Mouse (Mus musculus) T-helper 1 cell (primary cell): Measurements from ENCODE around the gene Calm4.
"Not testable (repeated sequence)": the region's sequence is repeated elsewhere in the genome, so short reads cannot be mapped to it uniquely, and the experiment has no call there.

ENCODE experiments used
- in situ Hi-C: fragments of 300-600 bp; cut with MboI, MseI; formaldehyde crosslinking; loops from one replicate; pipeline ENCODE4 v1.15.1; 2025; ENCODE audit warnings: high pct_unique_total_duplicates

Gene Calm4

DNA sequence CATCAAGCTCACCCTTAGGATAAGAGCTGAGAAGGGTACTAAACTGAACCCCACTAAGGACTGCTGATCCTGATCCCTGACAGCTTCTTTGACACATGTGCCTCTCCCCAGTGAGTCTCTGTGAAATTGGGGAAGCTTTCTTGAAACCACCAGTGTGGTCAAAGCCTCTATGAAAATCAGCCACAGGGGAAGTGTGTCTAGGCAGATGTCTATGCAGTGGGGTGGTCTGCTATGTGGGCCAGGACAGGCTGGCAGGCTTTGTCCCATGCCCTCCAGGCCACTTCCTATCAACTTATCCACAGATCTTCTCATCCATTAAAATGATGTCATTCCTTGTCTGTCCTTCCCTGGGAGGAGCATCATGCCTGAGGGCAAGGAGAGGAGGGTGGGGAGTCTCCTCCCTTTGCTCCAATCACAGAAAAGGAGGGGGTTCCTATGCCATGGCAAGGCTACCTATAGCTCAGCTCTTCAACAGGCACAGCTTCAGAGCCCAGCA, at the start of gene Calm4:
Calm4 (plus strand) TSS at position 446 of the 496 bp plus-strand sequence.
- in situ Hi-C loops, result not testable (repeated sequence)

DNA sequence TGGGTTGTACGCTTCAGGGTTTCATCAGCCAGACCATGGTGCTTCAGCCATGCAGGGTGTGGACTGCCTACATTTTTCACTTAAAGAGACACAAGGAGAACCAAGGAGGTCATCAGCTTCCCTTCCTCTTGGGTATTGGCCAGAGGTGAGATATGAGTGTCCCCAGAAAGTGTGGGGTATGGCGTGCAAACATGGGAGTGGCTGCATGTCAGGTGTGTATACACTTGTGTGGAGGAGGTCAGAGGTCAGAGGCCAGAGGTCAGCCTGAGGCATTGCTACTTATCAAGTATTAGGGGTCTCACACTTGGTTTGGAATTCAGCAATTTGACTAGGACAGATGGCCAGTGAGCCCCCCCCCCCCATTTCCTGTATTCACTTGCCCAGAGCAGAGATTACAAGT, 49.0 kb upstream of the Calm4 start:
- in situ Hi-C loops, result no loop called here

DNA sequence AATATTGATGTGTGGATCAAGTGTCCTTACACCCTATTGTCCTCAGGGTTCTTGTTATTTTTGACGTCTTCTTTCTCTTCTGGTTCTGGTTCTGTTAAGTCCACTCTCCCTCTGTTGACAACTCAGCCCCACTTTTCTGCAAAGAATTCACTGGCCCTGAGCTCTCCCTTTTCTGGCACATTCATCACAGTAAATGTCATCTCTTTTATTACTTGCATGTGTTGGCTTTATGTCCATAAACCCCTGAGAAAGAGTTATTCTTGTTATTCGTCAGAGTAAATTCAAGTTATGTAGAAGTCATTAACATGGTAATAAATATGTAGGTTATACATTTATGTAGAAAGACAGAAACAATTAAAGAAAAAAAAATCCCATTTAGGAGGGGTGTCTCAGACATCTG, 48.0 kb upstream of the Calm4 start:
- in situ Hi-C loops, result no loop called here

GRCm38 (mm10) chr13:3796649-3797048, 40.9 kb upstream of the Calm4 start:
- in situ Hi-C loops, result loop anchor here (5.0 kb wide), 1 partner anchor 71 kb away; no protein-coding TSS in a partner anchor

GRCm38 (mm10) chr13:3798751-3799150, 38.8 kb upstream of the Calm4 start:
- in situ Hi-C loops, result loop anchor here (5.0 kb wide), 1 partner anchor 69 kb away; no protein-coding TSS in a partner anchor

DNA sequence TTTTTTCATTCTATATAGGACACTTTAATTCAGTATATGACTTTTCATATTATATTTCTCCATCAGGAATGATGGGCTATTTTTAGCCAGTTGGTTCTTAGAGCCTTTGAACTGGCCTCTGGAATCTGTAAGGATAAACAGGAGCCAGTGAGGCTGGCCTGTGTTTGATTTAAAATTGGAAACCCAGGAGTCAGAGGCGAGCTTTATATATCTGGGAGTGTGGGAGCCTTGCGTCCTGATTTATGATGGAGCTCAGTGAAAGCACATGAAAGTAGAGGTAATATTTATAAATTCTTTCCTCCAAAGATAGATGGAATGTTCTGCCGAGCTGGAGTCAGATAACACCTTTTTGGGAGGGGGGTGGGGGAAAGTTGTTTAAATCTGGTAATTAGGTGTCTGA, 38.2 kb upstream of the Calm4 start:
- in situ Hi-C loops, result loop anchor here (5.0 kb wide), 1 partner anchor 68 kb away; no protein-coding TSS in a partner anchor

- in situ Hi-C loops, result no loop called here
Measured at GRCm38 (mm10) chr13:3804186-3804585, 33.4 kb upstream of the Calm4 start, which contains the start of gene Calml3. Gene Calml3, minus strand, starts transcription at chr13:3804316.

GRCm38 (mm10) chr13:3805132-3805531, 32.4 kb upstream of the Calm4 start:
- in situ Hi-C loops, result no loop called here

GRCm38 (mm10) chr13:3805638-3806037, 31.9 kb upstream of the Calm4 start:
- in situ Hi-C loops, result no loop called here

DNA sequence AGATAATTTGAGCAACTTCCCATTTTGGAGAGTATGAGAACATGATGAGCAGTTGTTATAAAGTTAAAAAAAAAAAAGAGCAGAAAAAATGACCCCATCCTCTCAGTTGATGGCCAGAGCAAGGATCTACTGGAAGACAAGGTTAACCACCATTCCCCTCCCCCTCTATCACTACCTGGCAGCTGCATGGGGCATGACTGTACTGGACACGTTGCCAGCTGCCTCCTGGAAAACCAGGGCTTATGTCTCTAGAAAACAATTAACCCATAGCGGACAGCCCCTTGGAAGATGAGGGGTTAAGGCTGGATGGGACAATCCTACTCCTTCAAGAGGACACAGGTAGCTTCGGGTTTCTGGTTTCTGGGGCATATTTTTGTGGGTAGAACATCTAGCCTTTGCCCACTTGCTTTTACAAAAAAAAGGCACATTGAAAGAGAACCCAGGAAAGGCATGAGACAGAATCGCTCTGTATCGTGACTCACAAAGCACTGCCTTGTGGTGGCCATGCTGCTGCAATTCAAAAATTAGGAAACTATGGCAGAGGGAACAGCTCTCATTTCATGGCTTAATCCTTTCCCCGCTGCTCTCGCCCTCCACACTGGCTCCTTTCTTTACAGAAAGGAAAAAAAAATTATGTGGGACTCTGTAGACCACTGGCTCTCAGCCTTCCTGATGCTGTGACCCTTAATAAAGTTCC, 30.3 kb upstream of the Calm4 start:
- in situ Hi-C loops, result no loop called here

DNA sequence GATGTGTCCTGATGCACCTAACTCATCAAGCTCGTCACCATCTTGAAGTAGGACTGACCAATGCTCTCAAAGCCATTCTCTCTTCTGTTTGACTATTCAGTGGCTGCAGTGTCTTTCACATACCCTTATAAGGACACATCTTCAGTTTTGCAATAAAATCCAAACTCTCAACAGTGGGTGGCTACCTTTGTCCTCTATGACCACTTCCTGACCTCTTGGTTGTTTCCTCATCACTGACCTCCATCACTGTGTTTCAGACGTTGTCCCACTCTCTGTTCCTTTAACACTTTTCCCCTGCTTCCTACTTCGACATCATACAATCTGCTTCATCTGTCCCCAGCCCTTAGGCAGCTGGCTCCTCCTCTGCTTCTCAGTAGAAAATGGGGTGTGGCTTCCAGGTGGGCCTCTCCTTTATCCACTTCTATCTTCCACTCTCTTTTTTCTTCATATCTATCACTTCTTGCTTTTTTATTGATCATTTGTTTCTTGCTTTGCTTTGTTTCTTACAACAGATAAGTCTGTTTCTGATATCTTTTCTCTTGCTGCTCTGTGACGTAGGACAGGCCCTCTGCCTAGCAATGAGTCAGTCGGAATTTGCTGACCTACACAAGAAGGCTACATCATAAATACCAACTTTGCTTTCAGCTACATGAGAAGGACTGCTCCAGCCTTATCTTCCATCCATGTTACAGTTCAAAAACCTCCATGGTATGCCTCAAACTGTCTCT, 19.4 kb upstream of the Calm4 start:
- in situ Hi-C loops, result no loop called here

DNA sequence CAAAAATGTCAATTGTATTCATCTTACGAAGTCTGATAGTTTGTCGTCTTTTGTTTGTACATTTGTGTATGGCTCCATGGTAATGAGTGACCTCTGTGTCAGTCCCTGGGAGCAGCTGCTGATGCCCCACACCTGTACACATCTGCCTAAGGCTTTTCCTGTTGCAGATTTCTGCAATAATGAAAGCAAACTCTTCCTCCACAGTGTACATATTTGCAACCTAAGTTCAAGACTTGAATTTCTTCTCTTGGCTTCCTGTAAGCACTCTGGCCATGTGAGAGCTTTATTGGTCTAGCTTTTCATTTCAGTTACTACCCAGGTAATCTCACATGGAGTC, 18.8 kb upstream of the Calm4 start:
- in situ Hi-C loops, result no loop called here

DNA sequence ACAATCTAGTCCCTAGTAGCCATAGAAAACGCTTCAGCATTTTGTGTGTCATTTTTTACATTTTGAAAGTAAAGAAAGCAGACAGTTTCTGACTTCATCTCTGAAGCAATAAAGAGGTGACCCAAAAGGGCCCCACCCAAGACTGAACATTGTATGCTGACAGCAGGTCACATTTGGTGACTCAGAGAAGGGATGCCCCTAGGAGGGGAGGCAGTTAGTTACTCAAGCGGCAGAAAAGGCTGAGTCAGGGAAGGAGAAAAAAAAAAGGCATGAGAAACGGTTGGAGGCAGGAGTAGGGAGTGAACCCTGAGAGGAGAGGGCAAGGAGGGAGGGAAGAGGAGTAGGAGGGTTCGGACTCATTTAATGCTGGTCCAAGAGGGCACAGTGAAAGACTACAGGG, 15.5 kb upstream of the Calm4 start:
- in situ Hi-C loops, result loop anchor here (10.0 kb wide), 1 partner anchor 753 kb away; the partner anchor contains the start of gene Akr1c21

DNA sequence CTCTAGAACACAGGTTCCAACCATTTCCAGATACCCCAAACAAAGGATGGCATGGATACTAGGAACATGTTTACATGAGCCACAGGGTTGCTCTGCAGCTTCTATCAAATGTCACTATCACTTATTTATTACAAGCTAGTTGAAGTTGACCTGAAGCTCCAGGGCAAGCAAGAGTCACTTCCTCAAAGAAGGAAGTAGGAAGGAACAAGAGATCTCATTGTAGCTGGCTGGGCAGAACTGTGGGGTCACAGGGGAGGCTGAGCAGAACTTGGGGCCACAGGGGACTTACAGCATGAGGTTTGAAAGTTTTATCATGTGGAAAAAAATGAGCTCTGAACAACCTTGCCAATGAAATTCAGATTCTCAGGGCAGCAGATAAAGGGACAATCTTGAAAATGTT, 11.8 kb upstream of the Calm4 start:
- in situ Hi-C loops, result loop anchor here (10.0 kb wide), 1 partner anchor 749 kb away; the partner anchor contains the start of gene Akr1c21

GRCm38 (mm10) chr13:3831546-3831945, 6.0 kb upstream of the Calm4 start:
- in situ Hi-C loops, result no loop called here

DNA sequence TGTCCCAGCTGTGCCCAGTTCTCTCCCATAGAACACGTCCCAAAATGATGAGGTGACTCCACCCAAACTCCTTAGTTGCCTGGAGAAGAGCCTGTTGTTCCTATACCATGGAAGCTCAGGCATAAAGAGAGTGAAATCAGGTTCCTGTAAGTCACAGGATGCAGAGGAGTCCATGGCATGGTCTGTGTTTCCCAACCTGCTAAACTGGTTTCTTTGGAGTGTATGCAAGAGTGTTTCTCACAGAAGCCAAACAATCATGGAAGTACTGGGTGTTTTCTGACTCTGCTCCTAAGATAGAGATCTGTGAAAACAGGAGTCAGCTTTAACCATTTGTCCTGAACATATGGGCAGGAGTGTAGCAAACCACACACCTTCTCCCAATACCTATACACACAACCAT, 5.6 kb upstream of the Calm4 start:
- in situ Hi-C loops, result no loop called here

DNA sequence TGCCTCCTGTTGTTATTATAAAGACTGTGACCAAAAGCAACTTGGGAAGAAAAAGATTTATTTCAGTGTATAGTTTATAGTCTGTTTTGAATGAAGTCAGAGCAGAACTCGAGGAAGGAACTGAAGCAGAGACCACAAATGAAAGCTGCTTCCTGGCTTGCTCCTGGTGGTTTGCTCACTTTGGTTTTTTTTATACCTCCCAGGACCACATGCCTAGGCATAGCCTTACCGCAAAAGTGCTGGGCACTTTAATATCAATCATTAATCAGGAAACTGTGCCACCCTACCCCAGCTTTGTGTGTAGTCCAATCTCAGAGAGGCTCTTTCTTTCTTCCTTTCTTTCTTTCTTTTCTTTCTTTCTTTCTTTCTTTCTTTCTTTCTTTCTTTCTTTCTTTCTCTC, 5.1 kb upstream of the Calm4 start:
- in situ Hi-C loops, result no loop called here

DNA sequence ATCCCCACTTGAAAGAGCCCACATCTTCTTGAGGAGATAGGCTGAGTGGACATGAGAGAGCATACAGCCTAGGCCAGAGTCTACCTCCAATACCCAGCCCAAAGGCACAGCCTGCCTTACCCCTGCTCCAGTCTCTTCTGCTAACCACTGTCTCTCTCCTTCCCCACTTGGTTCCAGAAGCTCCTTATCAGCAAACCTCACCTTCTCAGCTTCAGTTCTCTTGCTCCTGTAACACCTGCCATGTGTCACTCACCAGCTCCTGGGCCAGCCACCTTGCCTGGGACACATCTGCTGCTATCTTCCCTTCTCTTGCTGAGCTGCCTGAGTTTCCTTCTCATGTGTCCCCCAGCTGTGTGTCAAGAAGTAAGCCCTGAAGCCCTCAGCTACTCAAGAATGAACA, 3.9 kb upstream of the Calm4 start:
- in situ Hi-C loops, result not testable (repeated sequence)

- in situ Hi-C loops, result not testable (repeated sequence)
Measured at GRCm38 (mm10) chr13:3840662-3841061, 3.1 kb downstream of the Calm4 start.

- in situ Hi-C loops, result no loop called here
Measured at GRCm38 (mm10) chr13:3850330-3850729, 12.8 kb downstream of the Calm4 start.

GRCm38 (mm10) chr13:3853648-3854333, 16.2 kb downstream of the Calm4 start, which contains the start of gene Calm5:
Gene Calm5, plus strand, starts transcription at chr13:3854173.
- in situ Hi-C loops, result not testable (repeated sequence)

DNA sequence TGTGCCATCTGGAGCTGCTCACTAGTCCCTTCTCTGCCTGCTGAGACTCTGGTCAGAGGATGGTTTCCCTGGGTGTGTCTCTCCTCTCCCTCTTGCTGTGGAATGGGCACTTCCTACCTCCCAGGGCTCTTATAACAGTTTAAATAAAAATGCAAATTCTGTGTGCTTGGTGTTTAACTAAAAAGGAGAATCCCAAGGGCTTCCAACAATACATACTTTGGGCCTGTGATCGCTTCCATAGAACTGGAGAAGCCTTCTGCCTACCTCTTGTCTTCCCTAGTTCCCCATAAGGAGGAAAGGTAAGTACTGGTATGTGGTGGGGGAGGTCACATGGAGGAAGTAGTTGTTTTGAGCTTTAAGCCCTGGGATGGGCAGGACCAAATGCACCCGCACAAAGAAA, 17.3 kb downstream of the Calm4 start:
- in situ Hi-C loops, result no loop called here
